Mouse (Mus musculus) lung, postnatal 0 days (tissue): Measurements from ENCODE around the gene Atp1b2.

Experiments
- CTCF ChIP-seq: IDR thresholded peaks from 2 replicates; pipeline ENCODE4 v1.5.1; 2016; ENCODE audit warnings: antibody characterized with exemption, mild to moderate bottlenecking
- EP300 ChIP-seq: IDR thresholded peaks from 2 replicates; pipeline ENCODE4 v1.6.1; 2016; ENCODE audit warnings: antibody characterized with exemption, mild to moderate bottlenecking, control low read depth

DNA sequence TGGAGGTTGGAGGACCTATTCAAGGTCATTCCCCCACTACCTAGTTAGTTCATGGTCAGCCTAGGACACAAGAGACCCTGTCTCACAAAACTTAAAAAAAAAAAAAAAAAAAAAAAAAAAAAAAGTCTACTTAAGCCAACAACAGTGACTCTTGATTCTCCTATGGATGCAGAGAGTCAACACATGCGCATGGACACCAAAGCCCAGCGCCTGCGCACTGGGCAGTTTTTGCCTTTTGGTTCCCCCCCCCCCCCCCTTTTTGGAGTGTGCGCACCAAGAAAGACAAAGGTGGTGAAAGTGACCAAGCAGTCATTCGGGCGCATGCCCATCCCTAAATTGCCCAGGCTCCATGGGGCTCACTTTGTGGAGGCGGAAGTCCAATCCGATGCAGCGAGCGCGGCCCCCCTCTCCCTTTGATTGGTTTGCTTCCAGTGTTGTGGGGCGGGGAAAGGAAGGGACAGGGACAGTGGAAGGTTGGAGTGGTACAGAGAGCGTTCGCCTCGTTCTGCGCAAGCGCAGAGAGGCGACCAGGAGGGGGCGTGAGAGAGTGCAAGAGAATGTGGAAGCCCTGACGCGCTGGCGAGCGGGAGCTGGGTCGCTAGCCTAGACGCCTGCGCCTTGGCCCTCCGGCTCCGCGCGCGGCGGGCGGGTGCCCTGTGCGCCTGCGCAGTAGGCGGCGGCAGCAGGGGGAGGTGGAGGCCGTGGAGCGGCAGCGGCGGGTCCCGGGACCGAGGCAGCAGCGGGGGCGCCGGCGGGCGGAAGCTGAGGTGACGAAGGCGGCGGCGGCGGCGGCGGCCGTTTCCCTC is 26.7 kb upstream of the Atp1b2 start, which contains the start of gene Fxr2:
- TF ChIP-seq CTCF (peak; percentile 90), EP300 (no peak)
